Mouse (Mus musculus) adipocyte (in vitro differentiated cells): Measurements from ENCODE around the gene Rnf126.

Experiments used
- DNase-seq: peaks from one replicate; pipeline ENCODE4 v3.0.0-alpha.2; 2016; ENCODE audit warnings: low spot score

The Rnf126 gene

DNA sequence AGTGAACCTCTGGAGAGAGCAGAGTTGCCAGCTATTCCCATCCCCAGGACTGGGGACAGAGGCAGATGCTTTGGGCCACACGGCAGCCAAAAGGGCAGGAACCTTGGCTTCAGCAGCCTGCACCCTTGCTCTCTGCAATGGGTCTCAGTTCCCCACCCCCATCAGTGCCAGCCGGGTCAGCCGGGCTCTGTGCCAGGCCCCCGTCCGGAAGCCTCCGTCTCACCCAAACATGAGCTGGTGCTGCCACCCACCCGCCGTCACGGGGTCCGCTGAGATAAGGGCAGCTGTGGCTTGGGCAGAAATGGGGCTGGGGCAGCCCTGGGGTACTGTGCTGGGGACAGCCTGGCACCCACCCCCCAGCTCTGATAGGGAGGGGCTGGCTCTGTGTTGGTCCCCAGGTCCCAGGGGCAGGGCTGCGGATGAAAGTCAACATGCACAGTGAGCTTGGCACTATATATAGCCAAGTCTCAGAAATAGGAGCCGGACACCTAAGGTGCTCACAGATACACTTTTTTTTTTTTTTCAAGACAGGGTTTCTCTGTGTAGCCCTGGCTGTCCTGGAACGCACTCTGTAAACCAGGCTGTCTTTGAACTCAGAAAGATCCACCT is 37.3 kb downstream of the Rnf126 start:
- DNase-seq, result no peak

DNA sequence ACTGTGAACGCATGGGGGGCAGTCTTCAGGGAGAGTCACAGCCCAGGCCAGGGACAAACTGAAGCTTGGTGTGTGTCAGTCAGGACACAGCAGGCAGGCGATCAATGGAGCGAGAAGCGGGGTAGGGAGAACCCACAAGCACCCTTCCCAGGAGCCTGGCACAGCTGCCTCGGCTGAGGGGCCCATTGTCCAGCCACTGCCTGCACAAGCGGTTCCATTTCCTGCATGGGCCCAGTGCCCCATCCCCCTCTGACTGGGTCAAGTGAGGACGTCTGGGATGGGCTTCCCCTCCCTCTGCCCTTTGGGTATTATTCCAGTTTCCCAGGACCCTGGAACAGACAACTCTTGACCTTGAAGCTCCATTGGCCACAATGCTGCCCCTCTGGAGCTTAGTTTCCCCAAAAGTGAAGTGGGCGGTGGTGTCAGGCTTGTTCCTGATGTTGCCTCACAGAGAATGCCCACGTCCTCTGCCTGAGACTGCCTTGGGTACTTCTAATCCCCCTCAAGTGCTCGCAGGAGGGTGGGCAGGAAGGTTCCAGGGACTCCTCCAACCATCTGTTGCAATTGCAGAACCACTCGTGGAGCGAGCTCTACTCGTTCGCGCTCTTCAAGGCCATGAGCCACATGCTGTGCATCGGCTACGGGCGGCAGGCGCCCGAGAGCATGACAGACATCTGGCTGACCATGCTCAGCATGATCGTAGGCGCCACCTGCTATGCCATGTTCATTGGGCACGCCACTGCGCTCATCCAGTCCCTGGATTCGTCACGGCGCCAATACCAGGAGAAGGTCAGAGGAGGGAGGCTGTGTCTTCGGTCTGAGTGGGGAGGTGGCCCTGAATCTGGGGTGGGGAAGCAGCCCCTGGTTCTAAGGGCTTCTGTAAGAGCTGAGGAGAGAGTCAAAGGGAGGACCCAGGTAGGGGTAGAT is 38.2 kb downstream of the Rnf126 start:
- DNase-seq, result no peak

DNA sequence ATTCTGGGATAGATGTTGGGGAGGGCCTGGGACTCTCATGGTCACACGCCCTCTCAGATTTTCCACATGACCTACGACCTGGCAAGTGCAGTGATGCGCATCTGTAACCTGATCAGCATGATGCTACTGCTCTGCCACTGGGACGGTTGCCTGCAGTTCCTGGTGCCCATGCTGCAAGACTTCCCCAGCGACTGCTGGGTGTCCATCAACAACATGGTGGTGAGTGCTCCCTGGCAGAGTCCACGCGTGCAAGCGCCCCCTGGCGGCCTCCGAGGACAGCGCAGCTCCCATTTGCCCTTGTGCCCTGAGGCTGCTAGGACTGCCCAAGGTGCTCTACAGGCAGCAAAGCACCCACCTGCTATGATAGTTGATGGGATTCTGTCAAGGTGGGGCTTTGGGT is 40.7 kb downstream of the Rnf126 start:
- DNase-seq, result no peak

DNA sequence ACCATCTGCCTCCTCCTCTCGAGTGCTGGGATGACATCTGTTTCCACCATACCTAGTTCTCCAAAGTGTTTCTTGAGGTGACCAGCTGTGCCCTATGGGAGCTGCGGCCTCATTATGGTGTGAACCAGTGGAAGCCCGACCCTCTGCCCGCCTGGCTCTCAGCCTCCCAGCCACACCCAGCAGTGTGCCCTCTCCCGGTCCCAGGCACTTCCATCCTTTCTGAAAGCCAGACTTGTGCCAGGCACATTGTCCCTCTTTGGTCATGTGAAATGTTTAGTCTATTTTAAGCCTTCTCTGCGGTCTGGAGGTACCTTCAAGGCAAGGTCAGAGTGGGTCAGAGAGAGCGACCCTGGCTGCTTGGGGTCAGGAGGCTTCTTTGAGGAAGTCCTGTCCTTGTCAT is 43.1 kb downstream of the Rnf126 start:
- DNase-seq, result no peak

DNA sequence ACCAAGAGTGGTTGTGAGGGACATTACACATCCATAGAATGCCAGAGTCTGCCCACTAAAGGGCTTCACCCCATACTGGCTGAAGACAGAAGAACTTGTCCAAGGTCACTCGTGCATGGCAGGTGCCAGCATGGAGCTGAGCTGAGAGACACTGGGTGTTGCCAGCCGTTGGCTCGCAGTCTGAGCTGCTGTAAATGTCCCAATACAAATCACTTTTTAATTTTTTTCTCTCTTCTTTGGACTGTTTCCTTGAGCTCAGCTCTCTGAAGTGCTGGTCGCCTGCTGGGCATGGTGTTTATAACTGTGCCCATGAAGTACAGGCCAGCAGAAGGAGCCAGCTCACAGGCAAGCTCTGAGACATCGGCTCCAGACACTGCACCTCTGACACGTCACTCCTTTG is 43.7 kb downstream of the Rnf126 start:
- DNase-seq, result peak; percentile 33

DNA sequence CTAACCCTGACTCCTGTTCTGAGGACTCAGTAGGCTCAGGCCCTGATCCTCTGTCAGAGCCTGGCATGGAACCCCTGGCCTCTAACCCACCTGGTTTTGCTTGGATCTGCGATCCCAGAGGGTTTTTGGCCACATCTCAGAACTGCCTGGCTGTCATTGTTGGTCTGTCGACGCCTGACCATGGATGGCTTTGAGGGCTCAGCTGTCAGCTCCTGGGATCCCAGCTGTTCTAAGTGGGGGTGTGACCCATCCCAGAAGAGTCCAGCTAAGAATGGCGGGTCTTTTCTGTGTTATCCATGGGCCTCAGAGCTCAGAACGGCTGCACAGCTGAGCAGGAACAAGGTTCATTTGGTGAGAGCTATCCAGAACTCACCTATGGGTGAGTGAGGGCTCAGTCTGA is 45.7 kb downstream of the Rnf126 start:
- DNase-seq, result no peak

DNA sequence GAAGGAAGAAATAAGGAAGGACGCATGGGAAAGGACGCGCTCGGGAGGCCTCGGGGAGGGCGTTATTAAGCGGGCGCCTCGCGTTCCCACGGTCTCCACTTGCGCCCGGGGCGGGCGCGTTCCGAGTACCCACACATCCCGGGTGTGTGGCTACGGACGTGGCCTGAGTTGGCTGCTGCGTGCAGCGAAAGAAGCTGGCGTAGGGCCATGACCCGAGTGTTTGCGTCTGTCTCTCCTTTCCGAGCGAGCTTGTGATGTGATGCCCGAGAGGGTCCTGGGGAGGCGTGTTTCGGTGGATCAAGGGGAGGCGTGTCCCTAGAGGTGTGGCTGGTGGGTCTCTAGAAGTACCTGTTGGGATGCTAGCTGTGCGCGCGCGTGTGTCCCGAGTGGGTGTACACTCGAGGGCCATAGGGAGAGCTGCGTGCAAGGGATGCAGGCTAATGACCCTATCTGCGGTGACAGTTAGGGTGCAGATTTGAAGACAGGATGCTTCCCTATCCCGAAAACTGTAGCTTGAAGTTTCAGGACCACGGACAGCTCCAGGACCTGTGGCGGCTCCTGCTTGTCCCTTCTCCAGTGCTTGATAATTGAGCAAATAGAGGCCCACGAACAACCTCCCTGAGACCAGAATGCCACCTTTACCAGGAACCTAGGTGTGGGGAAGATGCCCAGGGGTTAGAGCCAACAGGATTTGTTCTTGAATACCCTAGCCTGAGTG is 49.0 kb downstream of the Rnf126 start:
- DNase-seq, result peak; percentile 83

DNA sequence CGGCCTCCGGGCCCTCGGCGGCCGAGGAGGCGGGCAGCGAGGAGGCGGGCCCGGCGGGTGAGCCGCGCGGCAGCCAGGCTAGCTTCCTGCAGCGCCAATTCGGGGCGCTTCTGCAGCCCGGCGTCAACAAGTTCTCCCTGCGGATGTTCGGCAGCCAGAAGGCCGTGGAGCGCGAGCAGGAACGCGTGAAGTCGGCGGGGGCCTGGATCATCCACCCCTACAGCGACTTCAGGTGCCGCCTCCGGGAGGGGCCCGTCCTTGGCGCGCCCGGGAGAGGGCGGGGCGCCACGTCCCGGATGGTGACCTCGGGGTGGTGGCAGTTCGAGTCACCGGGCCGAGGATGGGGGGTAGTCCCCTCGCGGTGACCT is 49.8 kb downstream of the Rnf126 start:
- DNase-seq, result no peak

DNA sequence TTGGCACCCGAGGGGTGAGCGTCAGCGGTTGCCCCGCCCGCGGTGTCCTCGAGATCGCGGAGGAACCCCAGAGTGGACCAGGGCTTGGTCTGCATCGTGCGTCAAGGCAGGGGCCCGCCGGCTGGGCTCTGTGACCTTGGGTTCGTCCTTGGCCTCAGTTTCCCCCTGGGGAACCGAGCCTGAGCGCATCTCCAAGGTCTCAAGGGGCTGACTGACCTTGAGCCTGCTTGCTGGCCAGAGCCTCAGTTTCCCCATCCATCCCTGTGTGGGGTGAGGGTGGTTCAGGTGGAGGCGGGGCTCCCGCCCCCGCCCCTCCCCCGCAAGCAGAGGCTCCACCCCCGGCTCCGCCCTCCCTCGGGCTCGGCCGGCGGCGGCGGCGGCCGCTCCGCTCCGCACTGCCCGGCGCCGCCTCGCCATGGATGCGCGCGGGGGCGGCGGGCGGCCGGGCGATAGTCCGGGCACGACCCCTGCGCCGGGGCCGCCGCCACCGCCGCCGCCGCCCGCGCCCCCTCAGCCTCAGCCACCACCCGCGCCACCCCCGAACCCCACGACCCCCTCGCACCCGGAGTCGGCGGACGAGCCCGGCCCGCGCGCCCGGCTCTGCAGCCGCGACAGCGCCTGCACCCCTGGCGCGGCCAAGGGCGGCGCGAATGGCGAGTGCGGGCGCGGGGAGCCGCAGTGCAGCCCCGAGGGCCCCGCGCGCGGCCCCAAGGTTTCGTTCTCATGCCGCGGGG is 50.3 kb downstream of the Rnf126 start, which contains the start of gene Hcn2:
TSS of gene Hcn2 (plus strand) at position 381 of the 734 bp plus-strand sequence.
- no peak for DNase-seq

DNA sequence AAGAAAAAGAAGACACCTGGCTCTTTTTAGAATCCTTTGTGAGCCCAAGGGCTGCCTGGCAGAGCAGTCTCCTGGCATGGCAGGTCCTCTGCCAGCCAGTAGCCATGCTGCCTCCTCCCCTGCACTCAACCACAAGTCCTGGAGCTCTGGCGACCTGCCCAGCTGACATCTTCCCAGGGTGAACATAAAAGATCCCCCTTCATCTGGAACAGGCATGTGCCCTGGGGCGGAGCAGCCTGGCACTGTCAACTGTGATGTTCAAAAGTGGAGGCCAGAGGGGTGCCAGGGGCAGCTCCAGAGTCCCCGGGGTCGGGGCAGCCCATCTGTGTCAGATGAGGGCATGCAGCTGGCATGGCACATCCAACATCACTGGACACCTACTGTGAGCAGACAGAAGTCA is 51.8 kb downstream of the Rnf126 start:
- no peak for DNase-seq

DNA sequence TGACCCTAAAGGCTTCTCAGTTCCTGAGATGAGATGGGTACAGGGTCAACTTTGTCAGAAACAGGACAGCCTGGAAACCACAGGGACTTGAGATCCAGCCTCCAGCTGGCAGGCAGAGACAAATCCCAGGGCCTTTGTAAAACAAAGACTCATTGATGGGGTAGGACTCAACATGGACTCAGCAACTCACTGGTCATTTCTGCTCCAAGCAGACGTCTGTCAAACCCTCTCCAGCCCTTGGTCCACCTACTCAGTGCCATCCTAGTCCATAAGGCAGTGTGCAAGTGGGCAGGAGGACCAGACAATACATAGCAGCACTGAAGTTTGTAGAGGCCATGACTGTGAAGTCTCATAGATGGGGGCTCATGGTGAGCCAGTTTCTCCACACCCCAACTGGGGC is 53.6 kb downstream of the Rnf126 start:
- no peak for DNase-seq

DNA sequence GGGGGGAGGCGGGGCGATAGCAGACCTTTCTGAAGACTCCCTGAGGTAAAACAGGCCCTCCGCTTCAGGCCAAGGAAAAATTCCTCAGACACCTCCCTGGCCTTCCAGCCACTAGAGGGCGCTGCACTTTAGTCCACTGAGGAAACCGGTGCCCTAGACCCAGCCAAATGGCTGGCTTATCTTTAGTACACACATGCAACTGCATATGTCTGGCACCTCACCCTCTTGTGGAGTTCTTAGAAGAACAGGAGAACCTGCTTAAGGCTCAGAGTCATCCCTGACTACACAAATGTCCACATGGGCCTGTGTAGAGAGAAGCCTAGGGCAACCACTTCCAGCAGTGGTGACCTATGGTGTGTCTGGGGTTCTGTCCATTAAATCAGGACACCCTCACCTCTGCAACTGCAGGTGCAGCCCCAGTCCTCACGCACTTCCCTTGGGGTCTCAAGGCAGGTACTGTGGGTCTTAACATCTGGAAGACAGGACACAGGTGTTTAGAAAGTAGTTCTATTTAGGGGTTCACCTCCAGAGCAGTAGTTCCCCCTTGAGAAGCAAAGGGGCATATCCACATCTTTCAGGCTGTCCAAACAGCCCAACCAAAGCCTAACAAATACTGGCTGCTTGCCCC is 54.1 kb downstream of the Rnf126 start:
- peak; percentile 82 for DNase-seq

DNA sequence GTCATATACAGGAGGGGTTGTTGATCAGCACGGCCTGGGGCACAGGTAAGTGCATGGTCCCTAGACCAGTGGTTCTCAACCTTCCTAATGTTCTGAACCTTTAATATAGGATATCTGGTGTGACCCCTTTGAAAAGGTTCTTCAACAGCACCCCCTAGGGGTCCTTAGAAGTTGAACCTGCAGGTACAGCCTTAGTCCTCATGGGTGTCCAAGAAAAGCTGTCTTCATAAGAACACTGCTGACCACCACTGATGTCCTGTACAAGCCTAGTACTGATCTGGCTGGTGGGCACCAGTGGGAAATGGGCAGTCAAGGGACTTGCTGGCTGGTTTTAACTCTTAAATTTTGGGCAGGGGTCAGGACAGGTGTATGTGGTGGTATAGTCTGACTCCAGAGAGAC is 54.7 kb downstream of the Rnf126 start:
- no peak for DNase-seq

DNA sequence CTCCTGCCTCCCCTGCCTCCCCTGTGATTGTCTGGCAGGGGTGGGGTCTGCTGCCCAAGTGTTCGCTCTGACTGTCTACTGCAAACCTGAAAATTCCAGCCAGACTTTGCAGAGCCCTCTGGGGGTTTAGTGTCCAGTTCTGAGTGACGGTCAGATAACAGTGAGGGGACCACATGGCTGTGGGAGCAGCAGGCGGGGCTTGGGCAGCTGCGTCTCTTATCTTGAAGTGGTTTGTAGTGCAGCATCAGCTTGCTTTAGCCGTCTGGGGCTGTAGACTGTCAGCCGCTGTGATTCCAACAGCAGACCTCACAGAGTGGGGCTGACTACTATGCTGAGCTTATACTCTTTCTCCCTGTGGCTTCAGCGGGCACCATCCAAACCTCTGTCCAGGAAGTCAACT is 57.4 kb downstream of the Rnf126 start:
- DNase-seq, result no peak

DNA sequence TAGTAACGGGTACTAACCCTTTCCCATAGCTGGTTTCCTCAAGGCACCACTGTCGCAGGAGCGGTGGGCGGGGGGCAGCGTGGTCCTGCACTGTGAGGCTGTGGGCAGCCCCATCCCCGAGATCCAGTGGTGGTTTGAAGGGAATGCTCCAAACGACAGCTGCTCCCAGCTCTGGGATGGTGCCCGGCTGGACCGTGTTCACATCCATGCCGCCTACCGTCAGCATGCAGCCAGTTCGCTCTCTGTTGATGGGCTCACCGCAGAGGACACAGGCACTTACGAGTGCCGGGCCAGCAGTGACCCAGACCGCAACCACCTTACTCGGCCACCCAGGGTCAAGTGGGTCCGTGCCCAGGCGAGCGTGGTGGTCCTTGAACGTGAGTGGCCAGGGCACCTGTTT is 58.1 kb downstream of the Rnf126 start:
- DNase-seq, result no peak
